8 mouse cellular contexts compared by ENCODE assay signal in genomic region chr6:98632278-98633063, GRCm38 (mm10).
DNase-seq lines count a peak whose midpoint lies in the region; ATAC-seq and TF ChIP-seq lines count a peak whose summit lies in the region.

No protein-coding gene starts in this region.

- no peak for TF ChIP-seq POLR2A in kidney, adult 2 months (IDR thresholded peaks at IDR 0.05; ENCODE audit: low read depth, low read length)

- WGBS in midbrain, embryonic 10.5 days: 65% methylated on average over 18 of the region's 18 CpGs
- 66% methylated on average over 17 of the region's 18 CpGs for WGBS in midbrain, embryonic 11.5 days
- 57% methylated on average over 17 of the region's 18 CpGs for WGBS in neural tube, embryonic 11.5 days
- WGBS in kidney, adult 2 months: 60% methylated on average over 18 of the region's 18 CpGs

- ATAC-seq in midbrain, embryonic 11.5 days (ENCODE audit: low FRiP score): no peak
- no peak for ATAC-seq in neural tube, embryonic 11.5 days (ENCODE audit: insufficient read depth, low FRiP score, low TSS enrichment)

- 0 out of 2 replicates have a peak overlapping the region, but pooled peaks have one; percentile 19 for H3K27ac ChIP-seq in midbrain, embryonic 10.5 days (replicated peaks)
- no peak overlapping the region for H3K27ac ChIP-seq in midbrain, embryonic 11.5 days (ENCODE audit: low read depth, low read length)
- H3K27ac ChIP-seq in neural tube, embryonic 11.5 days (ENCODE audit: low read depth, low read length): no peak overlapping the region
- H3K27ac ChIP-seq in kidney, adult 2 months (ENCODE audit: insufficient read depth, low read depth, low read length): no peak overlapping the region

- DNase-seq in midbrain, embryonic 10.5 days (ENCODE audit: low spot score): peak; percentile 31
- DNase-seq in midbrain, embryonic 11.5 days (ENCODE audit: low spot score, missing footprints): no peak
- peak; percentile 24 for DNase-seq in forelimb bud, embryonic 11.5 days (ENCODE audit: low read depth, low spot score)
- peak; percentile 18 for DNase-seq in layer of hippocampus, postnatal 14 days (ENCODE audit: low spot score in 2 of 2)
- peak; percentile 39 for DNase-seq in neural tube, embryonic 11.5 days (ENCODE audit: low spot score)
- no peak for DNase-seq in kidney, postnatal 4 days
- no peak for DNase-seq in kidney, adult 2 months
- no peak for DNase-seq in cerebellum, adult 18-20 months

- no peak overlapping the region for H3K4me3 ChIP-seq in midbrain, embryonic 10.5 days
- no peak overlapping the region for H3K4me3 ChIP-seq in midbrain, embryonic 11.5 days (ENCODE audit: low read depth, low read length)
- H3K4me3 ChIP-seq in neural tube, embryonic 11.5 days (ENCODE audit: low read depth, low read length): no peak overlapping the region
- H3K4me3 ChIP-seq in kidney, adult 2 months (ENCODE audit: insufficient read depth, low read depth, low read length): no peak overlapping the region

- no peak overlapping the region for H3K9ac ChIP-seq in midbrain, embryonic 11.5 days (ENCODE audit: low read length)
- no peak overlapping the region for H3K9ac ChIP-seq in neural tube, embryonic 11.5 days (ENCODE audit: low read length)

- 0 out of 2 replicates have a peak, but pooled peaks cover 4% of the 10 kb centered on the region for H3K4me1 ChIP-seq in midbrain, embryonic 10.5 days
- H3K4me1 ChIP-seq in midbrain, embryonic 11.5 days (ENCODE audit: control insufficient read depth, insufficient read depth, low read length): no peaks in the 10 kb centered on the region
- no peaks in the 10 kb centered on the region for H3K4me1 ChIP-seq in neural tube, embryonic 11.5 days (ENCODE audit: control insufficient read depth, insufficient read depth, low read length)
- H3K4me1 ChIP-seq in kidney, adult 2 months (ENCODE audit: control insufficient read depth, insufficient read depth, low read length): no peaks in the 10 kb centered on the region

- no peaks in the 10 kb centered on the region for H3K36me3 ChIP-seq in midbrain, embryonic 10.5 days
- H3K36me3 ChIP-seq in midbrain, embryonic 11.5 days (ENCODE audit: control insufficient read depth, insufficient read depth, low read length): no peaks in the 10 kb centered on the region
- no peaks in the 10 kb centered on the region for H3K36me3 ChIP-seq in neural tube, embryonic 11.5 days (ENCODE audit: control insufficient read depth, insufficient read depth, low read length)
- no peaks in the 10 kb centered on the region for H3K36me3 ChIP-seq in kidney, adult 2 months (ENCODE audit: control insufficient read depth, insufficient read depth, low read length)

- no peak overlapping the region for H3K4me2 ChIP-seq in midbrain, embryonic 11.5 days
- H3K4me2 ChIP-seq in neural tube, embryonic 11.5 days (ENCODE audit: low read depth): no peak overlapping the region

- TF ChIP-seq CTCF in kidney, adult 2 months (conservative IDR thresholded peaks at IDR 0.05; ENCODE audit: insufficient read depth, insufficient read length, low read depth, low read length): no peak

- H3K27me3 ChIP-seq in midbrain, embryonic 10.5 days (ENCODE audit: low read depth, poor library complexity, severe bottlenecking): no peaks in the 10 kb centered on the region
- no peaks in the 10 kb centered on the region for H3K27me3 ChIP-seq in midbrain, embryonic 11.5 days (ENCODE audit: control insufficient read depth, insufficient read depth, low read length)
- no peaks in the 10 kb centered on the region for H3K27me3 ChIP-seq in neural tube, embryonic 11.5 days (ENCODE audit: control insufficient read depth, insufficient read depth, low read length)
- H3K27me3 ChIP-seq in kidney, adult 2 months (replicated peaks; ENCODE audit: control insufficient read depth, insufficient read depth, low read length): no peaks in the 10 kb centered on the region

- no peaks in the 10 kb centered on the region for H3K9me3 ChIP-seq in midbrain, embryonic 10.5 days (replicated peaks)
- no peaks in the 10 kb centered on the region for H3K9me3 ChIP-seq in midbrain, embryonic 11.5 days (ENCODE audit: control insufficient read depth, low read length)
- H3K9me3 ChIP-seq in neural tube, embryonic 11.5 days (ENCODE audit: control insufficient read depth, low read length): no peaks in the 10 kb centered on the region

Comparison
In these comparisons a context has a peak if more than half of its experiments do, and no peak if none do; other contexts are left out.
1. DNase-seq: peak in midbrain, embryonic 10.5 days (single experiment), forelimb bud, embryonic 11.5 days (single experiment), layer of hippocampus, postnatal 14 days (2 of 2) and neural tube, embryonic 11.5 days (single experiment); none in midbrain, embryonic 11.5 days (single experiment), kidney, postnatal 4 days (0 of 2), kidney, adult 2 months (single experiment) and cerebellum, adult 18-20 months (0 of 2).